Mouse (Mus musculus) forebrain, postnatal 0 days (tissue): Measurements from ENCODE around the gene Tnik. TPM values are rescaled to one million over a fixed set of nuclear protein-coding genes. Genes with fewer than 3 reads are reported as not detected.

Source experiments
- ATAC-seq: fragments of 200-750 bp; cut with Nextera tagmentation; 2 replicates; pipeline ENCODE4 v1.8.0; 2017; ENCODE audit warnings: mild to moderate bottlenecking, moderate library complexity
- DNase-seq: peaks from one replicate; pipeline ENCODE4 v3.0.0-alpha.2; 2015
- H3K27ac ChIP-seq: fragments of 300-500 bp; sonication (generic); 2 replicates; pipeline ENCODE4 v1.5.1; 2014; ENCODE audit warnings: low read depth, mild to moderate bottlenecking, antibody characterized with exemption, low read length, moderate library complexity, mixed read lengths
- H3K27me3 ChIP-seq: fragments of 300-500 bp; sonication (generic); 2 replicates; pipeline ENCODE4 v1.6.1; 2014; ENCODE audit warnings: mild to moderate bottlenecking, low read length, mixed read lengths; ENCODE audit not compliant: insufficient read depth
- H3K36me3 ChIP-seq: fragments of 300-500 bp; sonication (generic); 2 replicates; pipeline ENCODE4 v1.6.1; 2014; ENCODE audit warnings: mild to moderate bottlenecking, moderate library complexity; ENCODE audit not compliant: insufficient read depth
- H3K4me1 ChIP-seq: fragments of 300-500 bp; sonication (generic); 2 replicates; pipeline ENCODE4 v1.6.1; 2014; ENCODE audit warnings: antibody characterized with exemption; ENCODE audit not compliant: insufficient read depth
- H3K4me2 ChIP-seq: fragments of 300-500 bp; sonication (generic); 2 replicates; pipeline ENCODE4 v1.6.1; 2014; ENCODE audit warnings: low read depth, mild to moderate bottlenecking, moderate library complexity
- H3K4me3 ChIP-seq: fragments of 300-500 bp; sonication (generic); 2 replicates; pipeline ENCODE4 v1.5.1; 2014; ENCODE audit warnings: low read depth, low read length, mixed read lengths
- H3K9ac ChIP-seq: fragments of 300-500 bp; sonication (generic); 2 replicates; pipeline ENCODE4 v1.6.1; 2014; ENCODE audit warnings: mild to moderate bottlenecking
- H3K9me3 ChIP-seq: fragments of 300-500 bp; sonication (generic); 2 replicates; pipeline ENCODE4 v1.6.1; 2016; ENCODE audit warnings: low read length
- CTCF ChIP-seq: sonication (generic); IDR thresholded peaks from 2 replicates; pipeline ENCODE4 v1.5.1; 2016; ENCODE audit warnings: antibody characterized with exemption, control low read depth, low read depth
- WGBS: fragments of 180-500 bp; shearing (Covaris S2); extraction: QIAGEN DNeasy Blood & Tissue Kit; methylation state at CpG from one replicate; pipeline ENCODE4 v1.1.7; 2014; 5-methylcytosine and 5-hydroxymethylcytosine counted together
- polyA plus RNA-seq: library from polyadenylated mRNA; unstranded; fragments of >200 nt; fragmentation: Nextera tagmentation; extraction: Ambion mirVana; gene quantifications from 2 replicates; pipeline ENCODE4 v1.2.1, GENCODE M21; 2015
- total RNA-seq: library from RNA; depleted of rRNA; stranded (reverse); fragments of >200 nt; gene quantifications from 2 replicates; pipeline ENCODE4 v1.2.3, GENCODE M21; 2014

Gene Tnik
- total and polyA plus RNA-seq, 2 experiments from 2014 or later, result 43.0 to 125 TPM

DNA sequence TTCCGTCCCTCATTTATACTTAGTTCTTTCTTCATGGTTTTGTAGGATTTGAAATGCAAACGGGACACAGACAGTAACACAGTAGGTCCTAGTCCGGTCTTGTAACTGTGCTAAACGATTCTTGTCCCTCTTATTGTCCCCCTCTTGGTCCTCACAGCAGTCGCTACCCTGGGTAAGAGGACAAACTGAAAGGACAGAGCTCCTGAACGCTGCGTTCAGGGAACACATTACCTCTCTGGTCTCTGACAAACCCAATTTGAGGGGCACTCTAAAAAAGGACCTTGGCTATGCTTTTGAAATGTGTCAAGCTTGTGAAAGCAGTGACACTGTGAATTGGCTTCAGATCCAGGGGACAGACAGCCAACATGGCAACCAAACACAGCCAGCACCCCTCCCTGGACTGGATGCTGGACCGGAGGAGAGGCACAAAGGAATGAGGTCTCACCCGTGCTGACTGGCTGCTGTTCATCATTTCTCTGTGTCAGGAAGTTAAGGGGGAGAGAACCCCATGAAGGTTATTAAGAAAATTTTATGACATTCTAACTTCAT is 37.6 kb upstream of the Tnik start:
- Histone ChIP-seq H3K9ac (no peak overlapping the region), H3K4me2 (no peak overlapping the region), H3K36me3 (no peaks in the 10 kb centered on the region), H3K9me3 (no peaks in the 10 kb centered on the region), H3K4me1 (no peaks in the 10 kb centered on the region), H3K27ac (peak overlapping the region; percentile 70; the same call in 1 of the 2 replicates), H3K4me3 (no peak overlapping the region), H3K27me3 (no peaks in the 10 kb centered on the region)
- 38% methylated on average over 9 of the region's 9 CpGs for WGBS
- peak; percentile 30 for DNase-seq
- ATAC-seq, result peak; percentile 55
- TF ChIP-seq CTCF, result no peak

DNA sequence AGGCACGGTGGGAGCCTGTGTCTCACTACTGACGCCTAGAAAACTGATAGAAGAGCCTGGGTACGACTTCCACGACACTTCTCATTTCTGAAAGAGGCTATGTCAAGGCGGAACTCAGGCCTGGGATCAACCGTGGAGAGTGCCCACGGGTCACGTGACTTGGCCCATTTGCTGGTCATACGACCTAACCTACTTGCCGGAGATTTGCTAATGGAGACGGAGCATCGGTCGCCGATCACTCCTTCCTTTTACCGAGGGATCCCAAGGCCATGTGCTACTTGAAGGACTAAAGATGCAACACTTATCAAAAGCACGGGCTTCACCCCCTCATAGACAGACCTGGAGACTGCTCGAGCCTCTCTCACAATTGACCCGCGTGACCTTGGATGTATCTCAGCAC is 36.8 kb upstream of the Tnik start:
- H3K9ac ChIP-seq, result no peak overlapping the region
- no peaks in the 10 kb centered on the region for H3K9me3 ChIP-seq
- H3K4me2 ChIP-seq, result no peak overlapping the region
- no peaks in the 10 kb centered on the region for H3K36me3 ChIP-seq
- WGBS, result 87% methylated on average over 19 of the region's 19 CpGs
- no peak overlapping the region for H3K4me3 ChIP-seq
- no peak for TF ChIP-seq CTCF
- H3K27me3 ChIP-seq, result no peaks in the 10 kb centered on the region
- H3K27ac ChIP-seq, result no peak overlapping the region
- no peaks in the 10 kb centered on the region for H3K4me1 ChIP-seq
- DNase-seq, result no peak
- no peak for ATAC-seq

DNA sequence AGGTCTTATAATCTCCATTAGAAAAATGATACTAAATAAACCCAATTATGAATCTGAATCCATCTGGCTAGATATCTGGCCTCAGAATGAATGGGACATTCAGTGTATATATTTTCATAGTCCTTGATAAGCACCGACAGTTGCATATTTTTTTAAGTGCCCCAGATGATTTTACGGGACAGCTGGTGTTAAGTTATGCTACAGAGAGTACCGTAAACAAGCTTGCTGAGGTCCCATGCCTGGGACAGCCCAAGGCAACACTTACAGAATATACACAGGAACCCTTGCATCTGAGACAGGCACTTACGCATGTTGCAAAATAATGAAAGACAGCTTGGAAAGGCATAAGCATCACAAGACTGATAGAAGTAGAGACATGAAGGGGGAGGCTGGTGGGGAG is 34.1 kb upstream of the Tnik start:
- no peak overlapping the region for H3K4me2 ChIP-seq
- DNase-seq, result no peak
- no peaks in the 10 kb centered on the region for H3K9me3 ChIP-seq
- no peak for TF ChIP-seq CTCF
- H3K9ac ChIP-seq, result no peak overlapping the region
- H3K27me3 ChIP-seq, result no peaks in the 10 kb centered on the region
- H3K4me3 ChIP-seq, result no peak overlapping the region
- H3K4me1 ChIP-seq, result no peaks in the 10 kb centered on the region
- 80% methylated on average over 4 of the region's 4 CpGs for WGBS
- ATAC-seq, result no peak
- no peaks in the 10 kb centered on the region for H3K36me3 ChIP-seq
- H3K27ac ChIP-seq, result no peak overlapping the region

DNA sequence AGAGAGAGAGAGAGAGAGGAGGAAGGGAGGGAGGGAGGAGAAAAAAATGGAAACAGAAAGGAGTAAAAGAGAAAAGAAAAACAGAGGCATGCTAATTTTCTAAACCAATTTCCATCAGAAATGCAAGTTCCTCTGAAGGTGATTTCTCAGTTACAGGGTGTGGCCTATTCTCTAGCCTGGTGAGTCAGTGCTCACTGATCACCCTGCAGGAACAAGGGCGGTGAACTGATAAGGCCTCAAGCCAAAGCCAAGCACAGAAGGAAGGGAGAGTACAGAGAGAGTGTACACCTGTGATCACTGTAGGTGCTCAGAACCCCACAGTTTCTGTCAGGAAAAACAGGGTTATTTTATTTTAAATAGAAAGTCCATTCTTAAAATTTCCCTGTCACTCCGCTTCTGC is 33.5 kb upstream of the Tnik start:
- 94% methylated on average over 2 of the region's 2 CpGs for WGBS

DNA sequence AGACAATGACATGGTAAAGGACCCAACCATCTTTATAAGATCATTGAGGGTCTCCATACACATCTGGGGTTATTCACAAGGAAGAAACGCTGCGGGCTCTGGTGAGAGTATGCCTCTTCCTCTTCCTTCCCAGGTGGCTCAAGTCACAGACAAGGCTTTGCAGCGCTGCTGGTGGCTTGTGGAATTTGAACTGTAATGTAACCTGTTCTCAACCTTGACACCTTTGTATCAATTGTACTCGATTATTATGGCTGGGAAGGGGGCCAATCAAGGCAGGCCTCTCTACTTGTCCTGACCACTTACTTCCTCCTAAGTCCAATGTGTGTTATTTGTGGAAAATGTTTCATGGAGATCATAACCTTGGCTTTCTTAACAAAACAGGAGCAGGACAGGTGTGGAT is 30.1 kb upstream of the Tnik start:
- Histone ChIP-seq H3K27ac (no peak overlapping the region), H3K27me3 (no peaks in the 10 kb centered on the region), H3K9ac (no peak overlapping the region), H3K4me2 (no peak overlapping the region), H3K9me3 (no peaks in the 10 kb centered on the region), H3K4me3 (no peak overlapping the region), H3K4me1 (no peaks in the 10 kb centered on the region), H3K36me3 (no peaks in the 10 kb centered on the region)
- 89% methylated on average over 4 of the region's 4 CpGs for WGBS
- no peak for DNase-seq
- ATAC-seq, result no peak
- no peak for TF ChIP-seq CTCF

More for the DNA sequence above, 33.5 kb upstream of the Tnik start:
- Histone ChIP-seq H3K9me3 (no peaks in the 10 kb centered on the region), H3K4me3 (no peak overlapping the region), H3K4me1 (no peaks in the 10 kb centered on the region), H3K4me2 (no peak overlapping the region), H3K9ac (no peak overlapping the region), H3K27ac (no peak overlapping the region), H3K27me3 (no peaks in the 10 kb centered on the region), H3K36me3 (no peaks in the 10 kb centered on the region)
- ATAC-seq (no peak), DNase-seq (no peak)
- TF ChIP-seq CTCF, result no peak

DNA sequence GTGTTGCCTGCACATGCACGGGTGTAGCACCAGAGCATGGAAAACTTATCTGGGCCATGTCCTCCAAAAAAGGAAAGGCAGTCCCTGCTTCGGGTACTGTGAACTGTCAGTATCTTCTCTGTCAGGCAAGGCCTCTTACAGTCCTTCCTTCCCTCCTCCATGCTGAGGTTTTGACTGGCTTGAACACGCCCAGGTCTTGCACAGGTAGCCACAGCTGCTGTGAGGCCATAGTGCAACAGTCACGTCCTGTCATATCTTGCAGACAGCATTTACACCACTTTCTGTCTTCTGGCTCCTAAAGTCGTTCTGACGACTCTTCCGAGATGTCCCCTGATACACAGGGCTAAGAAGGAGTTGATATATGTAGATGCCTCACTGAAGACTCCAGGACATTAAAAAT is 28.8 kb upstream of the Tnik start:
- no peak overlapping the region for H3K4me3 ChIP-seq
- 87% methylated on average over 7 of the region's 7 CpGs for WGBS
- DNase-seq, result no peak
- no peaks in the 10 kb centered on the region for H3K27me3 ChIP-seq
- no peak overlapping the region for H3K27ac ChIP-seq
- no peaks in the 10 kb centered on the region for H3K4me1 ChIP-seq
- TF ChIP-seq CTCF, result no peak
- no peak overlapping the region for H3K4me2 ChIP-seq
- no peaks in the 10 kb centered on the region for H3K36me3 ChIP-seq
- H3K9me3 ChIP-seq, result no peaks in the 10 kb centered on the region
- no peak overlapping the region for H3K9ac ChIP-seq
- no peak for ATAC-seq

GRCm38 (mm10) chr3:28236689-28237088 is 26.3 kb upstream of the Tnik start:
- no peak overlapping the region for H3K27ac ChIP-seq
- H3K4me1 ChIP-seq, result no peaks in the 10 kb centered on the region
- H3K4me2 ChIP-seq, result no peak overlapping the region
- H3K27me3 ChIP-seq, result no peaks in the 10 kb centered on the region
- WGBS, result 93% methylated on average over 4 of the region's 4 CpGs
- H3K4me3 ChIP-seq, result no peak overlapping the region
- no peak overlapping the region for H3K9ac ChIP-seq
- no peaks in the 10 kb centered on the region for H3K9me3 ChIP-seq
- TF ChIP-seq CTCF, result no peak
- no peaks in the 10 kb centered on the region for H3K36me3 ChIP-seq
- ATAC-seq, result no peak
- DNase-seq, result no peak
